Mouse (Mus musculus) limb, embryonic 14.5 days (tissue): ENCODE results near the gene Olfr1022. TPM values are rescaled to one million over a fixed set of nuclear protein-coding genes. Genes with fewer than 3 reads are reported as not detected.

Experiments
- ATAC-seq: fragments of 200-750 bp; cut with Nextera tagmentation; 2 replicates; pipeline ENCODE4 v1.8.0; 2017; ENCODE audit warnings: low read depth, moderate number of reproducible peaks, moderate TSS enrichment; ENCODE audit not compliant: low FRiP score
- DNase-seq: peaks from one replicate; pipeline ENCODE4 v3.0.0-alpha.2; 2015; ENCODE audit warnings: low spot score
- H3K27ac ChIP-seq: fragments of 300-500 bp; sonication (generic); replicated peaks from 2 replicates; pipeline ENCODE4 v1.5.1; 2014; ENCODE audit warnings: low read depth, mild to moderate bottlenecking, low read length, moderate library complexity, mixed read lengths
- H3K27me3 ChIP-seq: fragments of 300-500 bp; sonication (generic); 2 replicates; pipeline ENCODE4 v1.6.1; 2014; ENCODE audit warnings: low read length, mixed read lengths; ENCODE audit not compliant: control insufficient read depth, insufficient read depth
- H3K36me3 ChIP-seq: fragments of 300-500 bp; sonication (generic); 2 replicates; pipeline ENCODE4 v1.6.1; 2014; ENCODE audit warnings: mild to moderate bottlenecking, low read length, moderate library complexity, mixed read lengths; ENCODE audit not compliant: control insufficient read depth, insufficient read depth
- H3K4me1 ChIP-seq: fragments of 300-500 bp; sonication (generic); 2 replicates; pipeline ENCODE4 v1.6.1; 2014; ENCODE audit warnings: antibody characterized with exemption, low read length, mixed read lengths; ENCODE audit not compliant: control insufficient read depth, insufficient read depth
- H3K4me2 ChIP-seq: fragments of 300-500 bp; sonication (generic); replicated peaks from 2 replicates; pipeline ENCODE4 v1.6.1; 2014; ENCODE audit warnings: low read depth, mild to moderate bottlenecking, low read length, moderate library complexity; ENCODE audit not compliant: severe bottlenecking
- H3K4me3 ChIP-seq: fragments of 300-500 bp; sonication (generic); replicated peaks from 2 replicates; pipeline ENCODE4 v1.5.1; 2014; ENCODE audit warnings: low read length
- H3K9ac ChIP-seq: fragments of 300-500 bp; sonication (generic); 2 replicates; pipeline ENCODE4 v1.6.1; 2014; ENCODE audit warnings: mild to moderate bottlenecking, low read depth, low read length, moderate library complexity; ENCODE audit not compliant: severe bottlenecking
- H3K9me3 ChIP-seq: fragments of 300-500 bp; sonication (generic); 2 replicates; pipeline ENCODE4 v1.6.1; 2016; ENCODE audit warnings: low read length; ENCODE audit not compliant: control insufficient read depth
- POLR2A ChIP-seq: fragments of 200-500 bp; IDR thresholded peaks from 2 replicates; pipeline ENCODE4 v1.8.0; 2012; ENCODE audit warnings: inconsistent platforms, mild to moderate bottlenecking, moderate library complexity, borderline replicate concordance; ENCODE audit not compliant: insufficient read depth, insufficient read length; ENCODE audit errors: extremely low read depth
- WGBS: fragments of 180-500 bp; shearing (Covaris S2); extraction: QIAGEN DNeasy Blood & Tissue Kit; methylation state at CpG from one replicate; pipeline ENCODE4 v1.1.7; 2014; 5-methylcytosine and 5-hydroxymethylcytosine counted together
- polyA plus RNA-seq, 2 experiments: library from polyadenylated mRNA; depleted of rRNA in 1 of 2; stranded (reverse) in 1 of 2; unstranded in 1 of 2; fragments of >200 nt; fragmentation: Nextera tagmentation in 1 of 2; extraction: Ambion mirVana in 1 of 2; gene quantifications; 2 replicates each; pipeline versions ENCODE4 v1.2.1 to v1.2.3; 2012 to 2014

Olfr1022 gene
- polyA plus RNA-seq (2012; rRNA removed) (not detected in 2 replicates), polyA plus RNA-seq (2014; fragmentation: Nextera tagmentation; extraction: Ambion mirVana) (not detected in 2 replicates)

GRCm38 (mm10) chr2:85868294-85868693, at the start of gene Olfr1022:
TSS of gene Olfr1022 (plus strand) at chr2:85868594.
- no peak for TF ChIP-seq POLR2A
- WGBS = 28% methylated on average over 2 of the region's 2 CpGs
- Histone ChIP-seq H3K9me3 (no peaks in the 10 kb centered on the region), H3K9ac (no peak within 1 kb of the TSS), H3K27ac (no peak within 1 kb of the TSS), H3K4me2 (no peak within 1 kb of the TSS), H3K27me3 (no peaks in the 10 kb centered on the region), H3K4me3 (no peak within 1 kb of the TSS), H3K4me1 (no peaks in the 10 kb centered on the region), H3K36me3 (no peaks in the 10 kb centered on the region)
- ATAC-seq = no peak
- DNase-seq = no peak

DNA sequence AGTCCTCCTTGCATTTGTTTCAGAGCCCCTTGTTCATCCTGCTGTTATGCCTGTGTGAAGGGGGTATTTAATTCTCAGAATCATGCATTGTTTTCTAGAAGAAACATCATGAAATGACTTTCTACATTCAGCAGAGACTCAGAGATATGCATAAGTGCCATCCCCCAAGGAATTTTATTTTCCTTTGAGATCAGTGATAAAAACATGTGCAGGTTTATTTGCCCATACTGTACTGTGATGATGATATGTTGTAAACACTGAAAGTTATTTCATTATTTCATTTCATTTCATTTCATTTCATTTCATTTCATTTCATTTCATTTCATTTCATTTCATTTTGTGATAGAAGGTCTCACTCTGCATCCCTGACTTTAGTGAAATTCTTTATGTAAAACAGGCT, 23.0 kb upstream of the Olfr1022 start, which contains the start of gene Olfr1019:
Gene Olfr1019 (minus strand): TSS at position 101 of the 400 bp plus-strand sequence.
- ATAC-seq (no peak), DNase-seq (no peak)
- TF ChIP-seq POLR2A = no peak
- no peak within 1 kb of the TSS for H3K4me3 ChIP-seq
- H3K27me3 ChIP-seq = no peaks in the 10 kb centered on the region
- H3K4me2 ChIP-seq = no peak within 1 kb of the TSS
- no peaks in the 10 kb centered on the region for H3K9me3 ChIP-seq
- H3K27ac ChIP-seq = no peak within 1 kb of the TSS
- H3K36me3 ChIP-seq = no peaks in the 10 kb centered on the region
- no peak within 1 kb of the TSS for H3K9ac ChIP-seq
- H3K4me1 ChIP-seq = no peaks in the 10 kb centered on the region

DNA sequence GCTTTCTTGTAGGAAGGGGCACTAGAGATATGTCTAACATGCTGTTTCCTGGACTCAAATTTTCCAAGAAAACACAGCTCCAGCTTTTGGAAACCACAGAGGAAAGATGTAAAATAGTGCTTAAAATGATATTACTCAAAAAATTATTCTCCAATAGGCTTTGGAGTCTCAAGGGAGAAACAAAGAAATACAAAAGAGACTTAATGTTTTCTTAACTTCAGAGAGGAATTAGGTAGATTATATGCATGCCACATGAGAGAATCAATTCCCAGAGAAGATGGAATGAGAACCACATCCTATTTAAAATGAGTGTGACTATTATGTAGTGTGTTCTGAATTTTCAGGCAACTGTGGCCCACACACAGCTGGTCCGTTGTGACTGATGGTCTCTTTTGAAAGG, 21.7 kb upstream of the Olfr1022 start, which contains the start of gene Olfr1020:
Gene Olfr1020 (plus strand): TSS at position 301 of the 400 bp plus-strand sequence.
- WGBS = 77% methylated on average over 1 of the region's 1 CpGs

GRCm38 (mm10) chr2:85885340-85885739, 16.9 kb downstream of the Olfr1022 start, which contains the start of gene Olfr1023:
TSS of gene Olfr1023 (plus strand) at chr2:85885640.
- TF ChIP-seq POLR2A = no peak
- no peak within 1 kb of the TSS for H3K4me3 ChIP-seq
- H3K4me1 ChIP-seq = no peaks in the 10 kb centered on the region
- H3K36me3 ChIP-seq = no peaks in the 10 kb centered on the region
- ATAC-seq (no peak), DNase-seq (no peak)
- 72% methylated on average over 2 of the region's 2 CpGs for WGBS
- no peak within 1 kb of the TSS for H3K4me2 ChIP-seq
- no peak within 1 kb of the TSS for H3K9ac ChIP-seq
- no peaks in the 10 kb centered on the region for H3K27me3 ChIP-seq
- no peaks in the 10 kb centered on the region for H3K9me3 ChIP-seq
- no peak within 1 kb of the TSS for H3K27ac ChIP-seq

More for the DNA sequence above, 21.7 kb upstream of the Olfr1022 start, which contains the start of gene Olfr1020:
- Histone ChIP-seq H3K4me3 (no peak within 1 kb of the TSS), H3K4me2 (no peak within 1 kb of the TSS), H3K4me1 (no peaks in the 10 kb centered on the region), H3K27ac (no peak within 1 kb of the TSS), H3K9ac (no peak within 1 kb of the TSS), H3K27me3 (no peaks in the 10 kb centered on the region), H3K9me3 (no peaks in the 10 kb centered on the region), H3K36me3 (no peaks in the 10 kb centered on the region)
- TF ChIP-seq POLR2A = no peak
- ATAC-seq (no peak), DNase-seq (no peak)

DNA sequence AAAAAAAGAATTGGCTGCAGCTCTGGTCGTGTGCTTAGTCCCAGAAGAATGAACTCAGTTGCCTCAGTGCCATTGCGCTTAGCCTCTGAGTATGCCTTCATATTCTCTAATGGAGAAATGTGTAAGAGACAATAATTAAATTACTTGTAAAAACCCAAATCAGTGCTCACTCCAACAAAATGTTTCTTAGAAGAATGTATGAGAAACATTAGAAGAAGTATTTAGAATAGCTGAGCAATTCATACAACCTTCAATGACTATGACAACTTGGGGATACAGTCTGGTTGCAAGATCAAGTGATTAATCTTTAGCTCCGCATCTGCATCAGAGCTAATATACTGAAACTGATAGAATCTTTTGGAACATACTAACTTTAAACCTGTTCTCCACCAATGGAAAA, 36.6 kb downstream of the Olfr1022 start, which contains the start of gene Olfr1024:
Gene Olfr1024 (minus strand): TSS at position 101 of the 400 bp plus-strand sequence.
- H3K36me3 ChIP-seq = no peaks in the 10 kb centered on the region
- no peaks in the 10 kb centered on the region for H3K27me3 ChIP-seq
- TF ChIP-seq POLR2A = no peak
- no peak within 1 kb of the TSS for H3K27ac ChIP-seq
- ATAC-seq = no peak
- H3K4me3 ChIP-seq = no peak within 1 kb of the TSS
- DNase-seq = no peak
- no peak within 1 kb of the TSS for H3K9ac ChIP-seq
- H3K9me3 ChIP-seq = no peaks in the 10 kb centered on the region
- WGBS = 76% methylated on average over 3 of the region's 3 CpGs
- no peaks in the 10 kb centered on the region for H3K4me1 ChIP-seq
- no peak within 1 kb of the TSS for H3K4me2 ChIP-seq
